Mouse (Mus musculus): Measurements from ENCODE around the gene Serping1. TPM values are rescaled to one million over a fixed set of nuclear protein-coding genes. Genes with fewer than 3 reads are reported as not detected.
A peak's percentile ranks its signal among the peaks of the same experiment; 100 is the strongest.
"Not testable (repeated sequence)": the region's sequence is repeated elsewhere in the genome, so short reads cannot be mapped to it uniquely, and the experiment has no call there.

Serping1 gene
- polyA plus RNA-seq, 1 experiment from 2014 or later: 12.4 TPM

GRCm38 (mm10) chr2:84809330-84809729 is 34.1 kb upstream of the Serping1 start:
- no peak overlapping the region for H3K4me3 ChIP-seq (ENCODE audit: low read depth, low read length)
- H3K4me2 ChIP-seq (ENCODE audit: low read depth, severe bottlenecking): no peak overlapping the region
- H3K4me1 ChIP-seq (ENCODE audit: control insufficient read depth, insufficient read depth, low read length): 0 out of 2 replicates have a peak, but pooled peaks cover 3% of the 10 kb centered on the region
- H3K9ac ChIP-seq (ENCODE audit: low read length): no peak overlapping the region
- no peaks in the 10 kb centered on the region for H3K27me3 ChIP-seq (ENCODE audit: control insufficient read depth, insufficient read depth, low read length)
- no peaks in the 10 kb centered on the region for H3K36me3 ChIP-seq (ENCODE audit: control insufficient read depth, insufficient read depth, low read length)
- H3K9me3 ChIP-seq (ENCODE audit: control insufficient read depth, low read length): no peaks in the 10 kb centered on the region
- DNase-seq (ENCODE audit: low spot score): no peak
- no peak overlapping the region for H3K27ac ChIP-seq (replicated peaks; ENCODE audit: low read depth, low read length)
- ATAC-seq (ENCODE audit: insufficient number of reproducible peaks, low FRiP score, low TSS enrichment, low read depth): no peak

- Histone ChIP-seq H3K9ac (ENCODE audit: low read length) (no peak overlapping the region), H3K27ac (replicated peaks; ENCODE audit: low read depth, low read length) (no peak overlapping the region), H3K36me3 (ENCODE audit: control insufficient read depth, insufficient read depth, low read length) (no peaks in the 10 kb centered on the region), H3K4me3 (ENCODE audit: low read depth, low read length) (no peak overlapping the region), H3K4me2 (ENCODE audit: low read depth, severe bottlenecking) (no peak overlapping the region), H3K9me3 (ENCODE audit: control insufficient read depth, low read length) (no peaks in the 10 kb centered on the region), H3K27me3 (ENCODE audit: control insufficient read depth, insufficient read depth, low read length) (no peaks in the 10 kb centered on the region), H3K4me1 (ENCODE audit: control insufficient read depth, insufficient read depth, low read length) (0 out of 2 replicates have a peak, but pooled peaks cover 3% of the 10 kb centered on the region)
- DNase-seq (ENCODE audit: low spot score): no peak
- WGBS: 48% methylated on average over 5 of the region's 5 CpGs
- no peak for ATAC-seq (ENCODE audit: insufficient number of reproducible peaks, low FRiP score, low TSS enrichment, low read depth)
These were observed 31.3 kb upstream of the Serping1 start for GRCm38 (mm10) chr2:84806546-84806945.

GRCm38 (mm10) chr2:84803963-84804362 is 28.7 kb upstream of the Serping1 start:
- Histone ChIP-seq H3K36me3 (ENCODE audit: control insufficient read depth, insufficient read depth, low read length) (no peaks in the 10 kb centered on the region), H3K4me3 (ENCODE audit: low read depth, low read length) (no peak overlapping the region), H3K9me3 (ENCODE audit: control insufficient read depth, low read length) (no peaks in the 10 kb centered on the region), H3K27me3 (ENCODE audit: control insufficient read depth, insufficient read depth, low read length) (no peaks in the 10 kb centered on the region), H3K4me2 (ENCODE audit: low read depth, severe bottlenecking) (no peak overlapping the region), H3K27ac (replicated peaks; ENCODE audit: low read depth, low read length) (no peak overlapping the region), H3K4me1 (ENCODE audit: control insufficient read depth, insufficient read depth, low read length) (no peaks in the 10 kb centered on the region), H3K9ac (ENCODE audit: low read length) (no peak overlapping the region)
- 93% methylated on average over 7 of the region's 7 CpGs for WGBS
- ATAC-seq (ENCODE audit: insufficient number of reproducible peaks, low FRiP score, low TSS enrichment, low read depth): no peak
- DNase-seq (ENCODE audit: low spot score): no peak

GRCm38 (mm10) chr2:84801223-84801622 is 26.0 kb upstream of the Serping1 start:
- H3K27me3 ChIP-seq (ENCODE audit: control insufficient read depth, insufficient read depth, low read length): not testable (repeated sequence)

GRCm38 (mm10) chr2:84800304-84800703 is 25.1 kb upstream of the Serping1 start:
- ATAC-seq (ENCODE audit: insufficient number of reproducible peaks, low FRiP score, low TSS enrichment, low read depth) (no peak), DNase-seq (ENCODE audit: low spot score) (no peak)
- Histone ChIP-seq H3K9ac (ENCODE audit: low read length) (no peak overlapping the region), H3K9me3 (ENCODE audit: control insufficient read depth, low read length) (no peaks in the 10 kb centered on the region), H3K36me3 (ENCODE audit: control insufficient read depth, insufficient read depth, low read length) (no peaks in the 10 kb centered on the region), H3K27ac (replicated peaks; ENCODE audit: low read depth, low read length) (no peak overlapping the region), H3K4me2 (ENCODE audit: low read depth, severe bottlenecking) (no peak overlapping the region), H3K4me1 (ENCODE audit: control insufficient read depth, insufficient read depth, low read length) (no peaks in the 10 kb centered on the region), H3K27me3 (ENCODE audit: control insufficient read depth, insufficient read depth, low read length) (no peaks in the 10 kb centered on the region), H3K4me3 (ENCODE audit: low read depth, low read length) (no peak overlapping the region)
- 83% methylated on average over 4 of the region's 4 CpGs for WGBS

More at GRCm38 (mm10) chr2:84801223-84801622, 26.0 kb upstream of the Serping1 start:
- H3K27ac ChIP-seq (replicated peaks; ENCODE audit: low read depth, low read length); H3K9me3 ChIP-seq (ENCODE audit: control insufficient read depth, low read length); ATAC-seq (ENCODE audit: insufficient number of reproducible peaks, low FRiP score, low TSS enrichment, low read depth); DNase-seq (ENCODE audit: low spot score); H3K9ac ChIP-seq (ENCODE audit: low read length); H3K36me3 ChIP-seq (ENCODE audit: control insufficient read depth, insufficient read depth, low read length); H3K4me2 ChIP-seq (ENCODE audit: low read depth, severe bottlenecking); H3K4me3 ChIP-seq (ENCODE audit: low read depth, low read length); H3K4me1 ChIP-seq (ENCODE audit: control insufficient read depth, insufficient read depth, low read length): not testable (repeated sequence)
- 74% methylated on average over 5 of the region's 5 CpGs for WGBS

- DNase-seq (ENCODE audit: low spot score) (peak; percentile 70), ATAC-seq (ENCODE audit: insufficient number of reproducible peaks, low FRiP score, low TSS enrichment, low read depth) (peak; percentile 59)
- Histone ChIP-seq H3K9ac (ENCODE audit: low read length) (peak overlapping the region; percentile 57), H3K9me3 (ENCODE audit: control insufficient read depth, low read length) (no peaks in the 10 kb centered on the region), H3K4me1 (ENCODE audit: control insufficient read depth, insufficient read depth, low read length) (no peaks in the 10 kb centered on the region), H3K27ac (replicated peaks; ENCODE audit: low read depth, low read length) (0 out of 2 replicates have a peak overlapping the region, but pooled peaks have one; percentile 21), H3K36me3 (ENCODE audit: control insufficient read depth, insufficient read depth, low read length) (no peaks in the 10 kb centered on the region), H3K4me3 (ENCODE audit: low read depth, low read length) (peak overlapping the region; percentile 53), H3K27me3 (ENCODE audit: control insufficient read depth, insufficient read depth, low read length) (no peaks in the 10 kb centered on the region), H3K4me2 (ENCODE audit: low read depth, severe bottlenecking) (peak overlapping the region; percentile 94)
- 2% methylated on average over 16 of the region's 16 CpGs for WGBS
These were observed 23.9 kb upstream of the Serping1 start for GRCm38 (mm10) chr2:84799041-84799561.

- WGBS: 1% methylated on average over 21 of the region's 21 CpGs
These were observed 23.3 kb upstream of the Serping1 start, which contains the start of gene Ube2l6 for GRCm38 (mm10) chr2:84798493-84798921. TSS of gene Ube2l6 (plus strand) at chr2:84798828.

GRCm38 (mm10) chr2:84797833-84798492 is 22.7 kb upstream of the Serping1 start:
- H3K27ac ChIP-seq (replicated peaks; ENCODE audit: low read depth, low read length): peak overlapping the region; percentile 21; the same call in 1 of the 2 replicates
- no peaks in the 10 kb centered on the region for H3K4me1 ChIP-seq (ENCODE audit: control insufficient read depth, insufficient read depth, low read length)
- WGBS: 12% methylated on average over 13 of the region's 13 CpGs
- no peaks in the 10 kb centered on the region for H3K9me3 ChIP-seq (ENCODE audit: control insufficient read depth, low read length)
- no peaks in the 10 kb centered on the region for H3K36me3 ChIP-seq (ENCODE audit: control insufficient read depth, insufficient read depth, low read length)
- H3K4me3 ChIP-seq (ENCODE audit: low read depth, low read length): peak overlapping the region; percentile 53
- ATAC-seq (ENCODE audit: insufficient number of reproducible peaks, low FRiP score, low TSS enrichment, low read depth) (peak; percentile 74), DNase-seq (ENCODE audit: low spot score) (peak; percentile 86)
- H3K4me2 ChIP-seq (ENCODE audit: low read depth, severe bottlenecking): peak overlapping the region; percentile 94
- H3K27me3 ChIP-seq (ENCODE audit: control insufficient read depth, insufficient read depth, low read length): no peaks in the 10 kb centered on the region
- H3K9ac ChIP-seq (ENCODE audit: low read length): peak overlapping the region; percentile 57

More at GRCm38 (mm10) chr2:84798493-84798921, 23.3 kb upstream of the Serping1 start, which contains the start of gene Ube2l6:
- Histone ChIP-seq H3K4me3 (ENCODE audit: low read depth, low read length) (peak within 1 kb of the TSS; percentile 53), H3K4me1 (ENCODE audit: control insufficient read depth, insufficient read depth, low read length) (no peaks in the 10 kb centered on the region), H3K9me3 (ENCODE audit: control insufficient read depth, low read length) (no peaks in the 10 kb centered on the region), H3K36me3 (ENCODE audit: control insufficient read depth, insufficient read depth, low read length) (no peaks in the 10 kb centered on the region), H3K9ac (ENCODE audit: low read length) (peak within 1 kb of the TSS; percentile 57), H3K27me3 (ENCODE audit: control insufficient read depth, insufficient read depth, low read length) (no peaks in the 10 kb centered on the region), H3K27ac (replicated peaks; ENCODE audit: low read depth, low read length) (peak within 1 kb of the TSS; percentile 21; the same call in 1 of the 2 replicates), H3K4me2 (ENCODE audit: low read depth, severe bottlenecking) (peak within 1 kb of the TSS; percentile 94)
- ATAC-seq (ENCODE audit: insufficient number of reproducible peaks, low FRiP score, low TSS enrichment, low read depth): peak; percentile 77
- DNase-seq (ENCODE audit: low spot score): peak; percentile 70

Data from limb, embryonic 11.5 days (tissue).